ENCODE assay signal across 27 mouse cellular contexts in the genomic region with DNA sequence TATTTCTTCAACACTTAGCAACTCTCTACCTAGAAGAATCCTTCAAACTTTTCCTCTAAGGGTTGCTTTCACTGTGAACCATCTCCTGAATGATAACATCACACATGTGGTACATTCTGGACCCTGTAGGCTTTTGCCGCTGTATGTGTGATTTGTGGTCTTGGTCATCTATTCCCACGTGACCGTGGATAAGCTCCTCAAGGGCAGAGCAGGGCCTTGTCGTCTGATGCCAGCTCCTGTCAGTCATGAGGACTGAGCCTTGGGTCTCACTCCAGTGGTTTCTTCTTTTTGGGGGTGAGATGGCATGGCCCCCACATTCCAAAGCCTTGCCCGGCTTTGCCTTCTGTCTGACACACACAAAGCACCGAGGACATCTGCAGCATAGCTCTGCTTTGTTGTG.
DNase-seq lines count a peak whose midpoint lies in the region; ATAC-seq and TF ChIP-seq lines count a peak whose summit lies in the region.
"Had no signal": no experiment of that assay in that cellular context is flagged by ENCODE, and none has a peak within 500 bp of the region (broad histone marks: within the 10 kb centered on the region; RNA-seq: fewer than 3 reads in every experiment).

No protein-coding gene starts in this region.

- WGBS in kidney, embryonic 15.5 days, result 63% methylated on average over 6 of the region's 6 CpGs
- WGBS in kidney, adult 2 months, result 80% methylated on average over 6 of the region's 6 CpGs

- TF ChIP-seq POLR2A in kidney, adult 2 months (IDR thresholded peaks at IDR 0.05; ENCODE audit: low read depth, low read length), result no peak

- peaks cover 57% of the 10 kb centered on the region for H3K4me1 ChIP-seq in kidney, embryonic 15.5 days
- no peaks in the 10 kb centered on the region for H3K4me1 ChIP-seq in kidney, adult 2 months (ENCODE audit: control insufficient read depth, insufficient read depth, low read length)

- no peaks in the 10 kb centered on the region for H3K9me3 ChIP-seq in kidney, embryonic 15.5 days (replicated peaks)
- H3K9me3 ChIP-seq: embryonic facial prominence, embryonic 13.5 days; embryonic facial prominence, embryonic 15.5 days; forebrain, embryonic 10.5 days; forebrain, embryonic 12.5 days; G1E had no signal

- no peaks in the 10 kb centered on the region for H3K27me3 ChIP-seq in kidney, embryonic 15.5 days
- H3K27me3 ChIP-seq in kidney, adult 2 months (replicated peaks; ENCODE audit: control insufficient read depth, insufficient read depth, low read length), result no peaks in the 10 kb centered on the region; the same call in 1 of the 2 replicates
- H3K27me3 ChIP-seq: CH12.LX had no signal

- H3K27ac ChIP-seq in kidney, embryonic 15.5 days, result peak overlapping the region; percentile 84
- H3K27ac ChIP-seq in kidney, adult 2 months (ENCODE audit: insufficient read depth, low read depth, low read length), result no peak overlapping the region
- H3K27ac ChIP-seq: embryonic facial prominence, embryonic 13.5 days; embryonic facial prominence, embryonic 15.5 days; forebrain, embryonic 10.5 days; forebrain, embryonic 12.5 days had no signal

- no peak for ATAC-seq in kidney, embryonic 15.5 days (replicated peaks; ENCODE audit: low FRiP score)
- ATAC-seq: activated CD4-positive, CD25-positive, alpha-beta regulatory T cell, adult 4 months; CD4-positive, CD25-positive, alpha-beta regulatory T cell, adult 4 months; forebrain, embryonic 14.5 days; forebrain, postnatal 0 days; Patski had no signal

- H3K36me3 ChIP-seq in kidney, embryonic 15.5 days, result no peaks in the 10 kb centered on the region
- no peaks in the 10 kb centered on the region for H3K36me3 ChIP-seq in kidney, adult 2 months (ENCODE audit: control insufficient read depth, insufficient read depth, low read length)
- H3K36me3 ChIP-seq: embryonic facial prominence, embryonic 13.5 days; embryonic facial prominence, embryonic 15.5 days; forebrain, embryonic 10.5 days; forebrain, embryonic 12.5 days; G1E had no signal

- no peak overlapping the region for H3K4me2 ChIP-seq in kidney, embryonic 15.5 days
- H3K4me2 ChIP-seq: embryonic facial prominence, embryonic 13.5 days; embryonic facial prominence, embryonic 15.5 days; forebrain, embryonic 12.5 days had no signal

- no peak for TF ChIP-seq CTCF in kidney, adult 2 months (conservative IDR thresholded peaks at IDR 0.05; ENCODE audit: insufficient read depth, insufficient read length, low read depth, low read length)

- DNase-seq in adrenal gland, adult (ENCODE audit: inconsistent age in 2 of 2, low spot score in 1 of 2), result peak; percentile 45 to 65
- no peak for DNase-seq in adrenal gland, postnatal 25 days
- DNase-seq in adrenal gland, adult 8-10 months, result peak; percentile 42
- DNase-seq in adrenal gland, postnatal 4 days (ENCODE audit: low spot score in 2 of 2), result no peak
- no peak for DNase-seq in kidney, adult 2 months
- DNase-seq in adrenal gland, postnatal 36 days, result peak; percentile 36 to 56
- DNase-seq: B cell, adult 2 months; cerebellum, adult 11 months; cerebellum, adult 18-20 months; cerebellum, adult 8-10 months; cerebellum, adult 9-11 months; cerebellum, postnatal 14 days; cerebellum, postnatal 36 days; embryo, embryonic 11 days; forebrain, postnatal 0 days had no signal

- H3K4me3 ChIP-seq in kidney, embryonic 15.5 days (replicated peaks), result no peak overlapping the region
- H3K4me3 ChIP-seq in kidney, adult 2 months (ENCODE audit: insufficient read depth, low read depth, low read length), result no peak overlapping the region
- H3K4me3 ChIP-seq: embryonic facial prominence, embryonic 13.5 days; embryonic facial prominence, embryonic 15.5 days; erythroblast, embryonic 14.5 days; forebrain, embryonic 10.5 days; forebrain, embryonic 12.5 days had no signal

- H3K9ac ChIP-seq in kidney, embryonic 15.5 days, result no peak overlapping the region
- H3K9ac ChIP-seq: embryonic facial prominence, embryonic 13.5 days; embryonic facial prominence, embryonic 15.5 days; forebrain, embryonic 12.5 days; forebrain, postnatal 0 days had no signal

Comparison
In these comparisons a context has a peak if more than half of its experiments do, and no peak if none do; other contexts are left out.
1. DNase-seq: peak in adrenal gland, adult (2 of 2), adrenal gland, adult 8-10 months (single experiment) and adrenal gland, postnatal 36 days (2 of 2); none in adrenal gland, postnatal 25 days (single experiment), adrenal gland, postnatal 4 days (0 of 2) and kidney, adult 2 months (single experiment).